Mouse (Mus musculus) forebrain, embryonic 11.5 days (tissue): ENCODE data around the gene Pinlyp. TPM values are rescaled to one million over a fixed set of nuclear protein-coding genes. Genes with fewer than 3 reads are reported as not detected.

Experiments
- ATAC-seq: fragments of 200-750 bp; cut with Nextera tagmentation; replicated peaks from 2 replicates; pipeline ENCODE4 v1.8.0; 2017; ENCODE audit warnings: moderate TSS enrichment; ENCODE audit not compliant: low FRiP score
- DNase-seq: peaks from one replicate; pipeline ENCODE4 v3.0.0-alpha.2; 2017; ENCODE audit warnings: low spot score
- H3K27ac ChIP-seq: fragments of 300-500 bp; sonication (generic); 2 replicates; pipeline ENCODE4 v1.5.1; 2014; ENCODE audit warnings: low read depth, low read length
- H3K27me3 ChIP-seq: fragments of 300-500 bp; sonication (generic); 2 replicates; pipeline ENCODE4 v1.6.1; 2014; ENCODE audit warnings: mild to moderate bottlenecking, low read length, mixed read lengths; ENCODE audit not compliant: control insufficient read depth, insufficient read depth
- H3K36me3 ChIP-seq: fragments of 300-500 bp; sonication (generic); 2 replicates; pipeline ENCODE4 v1.6.1; 2014; ENCODE audit warnings: mild to moderate bottlenecking, low read length, moderate library complexity, mixed read lengths; ENCODE audit not compliant: control insufficient read depth, insufficient read depth
- H3K4me1 ChIP-seq: fragments of 300-500 bp; sonication (generic); replicated peaks from 2 replicates; pipeline ENCODE4 v1.6.1; 2014; ENCODE audit warnings: low read length, mixed read lengths; ENCODE audit not compliant: control insufficient read depth, insufficient read depth
- H3K4me2 ChIP-seq: fragments of 300-500 bp; sonication (generic); 2 replicates; pipeline ENCODE4 v1.6.1; 2014; ENCODE audit warnings: low read depth, mild to moderate bottlenecking, low read length, moderate library complexity, mixed read lengths; ENCODE audit not compliant: severe bottlenecking
- H3K4me3 ChIP-seq: fragments of 300-500 bp; sonication (generic); 2 replicates; pipeline ENCODE4 v1.5.1; 2014; ENCODE audit warnings: low read depth, low read length
- H3K9ac ChIP-seq: fragments of 300-500 bp; sonication (generic); 2 replicates; pipeline ENCODE4 v1.6.1; 2014; ENCODE audit warnings: low read length
- H3K9me3 ChIP-seq: fragments of 300-500 bp; sonication (generic); 2 replicates; pipeline ENCODE4 v1.6.1; 2016; ENCODE audit warnings: low read length, mixed read lengths; ENCODE audit not compliant: control insufficient read depth
- WGBS: fragments of 180-500 bp; shearing (Covaris S2); extraction: QIAGEN DNeasy Blood & Tissue Kit; methylation state at CpG from one replicate; pipeline ENCODE4 v1.1.7; 2014; 5-methylcytosine and 5-hydroxymethylcytosine counted together
- polyA plus RNA-seq: library from polyadenylated mRNA; unstranded; fragments of >200 nt; fragmentation: Nextera tagmentation; extraction: Ambion mirVana; gene quantifications from 2 replicates; pipeline ENCODE4 v1.2.1, GENCODE M21; 2014

Gene Pinlyp
- polyA plus RNA-seq, 1 experiment from 2014 or later, result not detected

GRCm38 (mm10) chr7:24501492-24501891 is 44.4 kb downstream of the Pinlyp start:
- Histone ChIP-seq H3K27ac (no peak overlapping the region), H3K4me2 (no peak overlapping the region), H3K9me3 (peaks cover 2% of the 10 kb centered on the region; the same call in 1 of the 2 replicates), H3K27me3 (peaks cover 15% of the 10 kb centered on the region), H3K4me1 (peaks cover 21% of the 10 kb centered on the region), H3K4me3 (no peak overlapping the region), H3K36me3 (peaks cover 7% of the 10 kb centered on the region), H3K9ac (no peak overlapping the region)
- ATAC-seq (no peak), DNase-seq (no peak)
- 55% methylated on average over 21 of the region's 21 CpGs for WGBS

- H3K27me3 ChIP-seq, result peaks cover 15% of the 10 kb centered on the region
Measured at GRCm38 (mm10) chr7:24500929-24501328, 45.0 kb downstream of the Pinlyp start.

GRCm38 (mm10) chr7:24499856-24500577 is 45.9 kb downstream of the Pinlyp start:
- 16% methylated on average over 43 of the region's 43 CpGs for WGBS
- H3K36me3 ChIP-seq, result peaks cover 7% of the 10 kb centered on the region
- H3K4me3 ChIP-seq, result peak overlapping the region; percentile 17; the same call in 1 of the 2 replicates

More at GRCm38 (mm10) chr7:24500929-24501328, 45.0 kb downstream of the Pinlyp start:
- Histone ChIP-seq H3K9me3 (peaks cover 2% of the 10 kb centered on the region; the same call in 1 of the 2 replicates), H3K36me3 (peaks cover 7% of the 10 kb centered on the region), H3K4me2 (no peak overlapping the region), H3K27ac (no peak overlapping the region), H3K9ac (no peak overlapping the region), H3K4me1 (peaks cover 18% of the 10 kb centered on the region), H3K4me3 (no peak overlapping the region)
- no peak for ATAC-seq
- DNase-seq, result peak; percentile 77
- WGBS, result 32% methylated on average over 7 of the region's 7 CpGs

More at GRCm38 (mm10) chr7:24499856-24500577, 45.9 kb downstream of the Pinlyp start:
- H3K4me1 ChIP-seq, result peaks cover 9% of the 10 kb centered on the region
- peaks cover 2% of the 10 kb centered on the region; the same call in 1 of the 2 replicates for H3K9me3 ChIP-seq
- H3K27me3 ChIP-seq, result peaks cover 15% of the 10 kb centered on the region
- peak; percentile 49 for ATAC-seq
- no peak overlapping the region for H3K27ac ChIP-seq
- H3K9ac ChIP-seq, result peak overlapping the region; percentile 8; the same call in 1 of the 2 replicates
- peak overlapping the region; percentile 31 for H3K4me2 ChIP-seq
- DNase-seq, result peak; percentile 71

Other genes with a start within 250 kb of the Pinlyp start
- gene Zfp61, start 244.9 kb downstream of the Pinlyp start, polyA plus RNA-seq, result 43.4 and 48.7 TPM in 2 replicates
- 15.2 and 15.9 TPM in 2 replicates for gene Zfp94, start 229.5 kb downstream of the Pinlyp start, polyA plus RNA-seq
- 0.23 TPM in 1 of 2 replicates, not detected in the other for gene Tescl, start 212.2 kb downstream of the Pinlyp start, polyA plus RNA-seq
- not detected in 2 replicates for gene Lypd5, start 196.9 kb downstream of the Pinlyp start, polyA plus RNA-seq
- 3.5 and 4.1 TPM in 2 replicates for gene Kcnn4, start 175.9 kb downstream of the Pinlyp start, polyA plus RNA-seq
- gene Smg9, start 146.5 kb downstream of the Pinlyp start, polyA plus RNA-seq, result 29.6 and 29.8 TPM in 2 replicates
- not detected in 2 replicates for gene Irgc1, start 93.8 kb downstream of the Pinlyp start, polyA plus RNA-seq
- 1.1 and 1.2 TPM in 2 replicates for gene Plaur, start 83.6 kb downstream of the Pinlyp start, polyA plus RNA-seq
- 7.1 and 8.9 TPM in 2 replicates for gene Cadm4, start 64.1 kb downstream of the Pinlyp start, polyA plus RNA-seq
- 109 and 114 TPM in 2 replicates for gene Zfp428, start 39.1 kb downstream of the Pinlyp start, polyA plus RNA-seq
- 0.96 and 1.3 TPM in 2 replicates for gene AC161166.1, start 33.7 kb downstream of the Pinlyp start, polyA plus RNA-seq
- gene Irgq, start 15.4 kb downstream of the Pinlyp start, polyA plus RNA-seq, result 16.1 and 16.4 TPM in 2 replicates
- 140 and 150 TPM in 2 replicates for gene Xrcc1, start 171 bp upstream of the Pinlyp start, polyA plus RNA-seq
- gene Ethe1, start 41.4 kb upstream of the Pinlyp start, polyA plus RNA-seq, result 17.9 and 21.4 TPM in 2 replicates
- gene Zfp575, start 41.5 kb upstream of the Pinlyp start, polyA plus RNA-seq, result 2.2 and 2.5 TPM in 2 replicates
- not detected in 2 replicates for gene Phldb3, start 64.6 kb upstream of the Pinlyp start, polyA plus RNA-seq
- 0.69 and 0.73 TPM in 2 replicates for gene Lypd3, start 90.4 kb upstream of the Pinlyp start, polyA plus RNA-seq
- not detected in 2 replicates for gene Tex101, start 130.6 kb upstream of the Pinlyp start, polyA plus RNA-seq
- gene BC049730, start 163.1 kb upstream of the Pinlyp start, polyA plus RNA-seq, result not detected in 2 replicates
- not detected in 2 replicates for gene Gm4763, start 180.8 kb upstream of the Pinlyp start, polyA plus RNA-seq
- gene Cd177, start 214.2 kb upstream of the Pinlyp start, polyA plus RNA-seq, result not detected in 2 replicates
- not detected in 2 replicates for gene Ceacam10, start 231.1 kb upstream of the Pinlyp start, polyA plus RNA-seq